Mouse (Mus musculus) intestine, postnatal 0 days (tissue): ENCODE results near the gene D430041D05Rik. TPM values are rescaled to one million over a fixed set of nuclear protein-coding genes. Genes with fewer than 3 reads are reported as not detected.
A peak's percentile ranks its signal among the peaks of the same experiment; 100 is the strongest.

Experiments
- ATAC-seq: fragments of 200-750 bp; cut with Nextera tagmentation; 2 replicates; pipeline ENCODE4 v1.8.0; 2017; ENCODE audit warnings: mild to moderate bottlenecking, moderate TSS enrichment, moderate library complexity
- H3K27ac ChIP-seq: fragments of 300-500 bp; sonication (generic); 2 replicates; pipeline ENCODE4 v1.5.1; 2014; ENCODE audit warnings: mild to moderate bottlenecking, low read depth, low read length, moderate library complexity
- H3K27me3 ChIP-seq: fragments of 300-500 bp; sonication (generic); replicated peaks from 2 replicates; pipeline ENCODE4 v1.6.1; 2014; ENCODE audit warnings: low read length, mixed read lengths; ENCODE audit not compliant: control insufficient read depth, insufficient read depth
- H3K36me3 ChIP-seq: fragments of 300-500 bp; sonication (generic); 2 replicates; pipeline ENCODE4 v1.6.1; 2014; ENCODE audit warnings: mild to moderate bottlenecking, moderate library complexity; ENCODE audit not compliant: control insufficient read depth, insufficient read depth
- H3K4me1 ChIP-seq: fragments of 300-500 bp; sonication (generic); replicated peaks from 2 replicates; pipeline ENCODE4 v1.6.1; 2014; ENCODE audit warnings: antibody characterized with exemption, low read length, mixed read lengths; ENCODE audit not compliant: control insufficient read depth, insufficient read depth
- H3K4me2 ChIP-seq: fragments of 300-500 bp; sonication (generic); replicated peaks from 2 replicates; pipeline ENCODE4 v1.6.1; 2014; ENCODE audit warnings: low read depth, mild to moderate bottlenecking, moderate library complexity
- H3K4me3 ChIP-seq: fragments of 300-500 bp; sonication (generic); 2 replicates; pipeline ENCODE4 v1.5.1; 2014; ENCODE audit warnings: low read depth, low read length
- H3K9ac ChIP-seq: fragments of 300-500 bp; sonication (generic); 2 replicates; pipeline ENCODE4 v1.6.1; 2014; ENCODE audit warnings: mild to moderate bottlenecking, low read depth, low read length
- H3K9me3 ChIP-seq: fragments of 300-500 bp; sonication (generic); 2 replicates; pipeline ENCODE4 v1.6.1; 2016; ENCODE audit warnings: mixed run types; ENCODE audit not compliant: control insufficient read depth
- CTCF ChIP-seq: sonication (generic); IDR thresholded peaks from 2 replicates; pipeline ENCODE4 v1.5.1; 2016; ENCODE audit warnings: low read depth, mild to moderate bottlenecking, control low read depth, antibody characterized with exemption, moderate library complexity
- WGBS: fragments of 180-500 bp; shearing (Covaris S2); extraction: QIAGEN DNeasy Blood & Tissue Kit; methylation state at CpG from one replicate; pipeline ENCODE4 v1.1.7; 2014; 5-methylcytosine and 5-hydroxymethylcytosine counted together
- polyA plus RNA-seq: library from polyadenylated mRNA; unstranded; fragments of >200 nt; fragmentation: Nextera tagmentation; extraction: Ambion mirVana; gene quantifications from 2 replicates; pipeline ENCODE4 v1.2.1, GENCODE M21; 2015

D430041D05Rik gene
- polyA plus RNA-seq, 1 experiment from 2014 or later: 0.05 TPM

GRCm38 (mm10) chr2:104411806-104412205 is 993 bp upstream of the D430041D05Rik start:
- ATAC-seq: no peak
- no peak for TF ChIP-seq CTCF

GRCm38 (mm10) chr2:104409851-104410821 is 677 bp downstream of the D430041D05Rik start:
- H3K4me3 ChIP-seq: peak overlapping the region; percentile 51
- H3K9ac ChIP-seq: no peak overlapping the region
- H3K4me1 ChIP-seq: no peaks in the 10 kb centered on the region
- peak overlapping the region; percentile 90 for H3K4me2 ChIP-seq
- ATAC-seq: 0 out of 2 replicates have a peak, but pooled peaks have one; percentile 22
- WGBS: under 1% methylated on average over 108 of the region's 111 CpGs
- H3K9me3 ChIP-seq: no peaks in the 10 kb centered on the region
- peaks cover 44% of the 10 kb centered on the region for H3K27me3 ChIP-seq
- H3K36me3 ChIP-seq: no peaks in the 10 kb centered on the region
- no peak for TF ChIP-seq CTCF
- no peak overlapping the region for H3K27ac ChIP-seq

More at GRCm38 (mm10) chr2:104411806-104412205, 993 bp upstream of the D430041D05Rik start:
- Histone ChIP-seq H3K4me1 (no peaks in the 10 kb centered on the region), H3K9me3 (no peaks in the 10 kb centered on the region), H3K4me3 (no peak overlapping the region), H3K27me3 (peaks cover 42% of the 10 kb centered on the region), H3K27ac (no peak overlapping the region), H3K4me2 (no peak overlapping the region), H3K36me3 (no peaks in the 10 kb centered on the region), H3K9ac (no peak overlapping the region)
- WGBS: 88% methylated on average over 7 of the region's 7 CpGs

GRCm38 (mm10) chr2:104408351-104408750 is 2.5 kb downstream of the D430041D05Rik start:
- 80% methylated on average over 7 of the region's 7 CpGs for WGBS
- no peak for TF ChIP-seq CTCF
- Histone ChIP-seq H3K9me3 (no peaks in the 10 kb centered on the region), H3K4me3 (no peak overlapping the region), H3K4me1 (no peaks in the 10 kb centered on the region), H3K27me3 (peaks cover 44% of the 10 kb centered on the region), H3K27ac (no peak overlapping the region), H3K36me3 (no peaks in the 10 kb centered on the region), H3K9ac (no peak overlapping the region), H3K4me2 (no peak overlapping the region)
- ATAC-seq: no peak

- no peaks in the 10 kb centered on the region for H3K36me3 ChIP-seq
- 68% methylated on average over 4 of the region's 4 CpGs for WGBS
- no peak overlapping the region for H3K27ac ChIP-seq
- peaks cover 44% of the 10 kb centered on the region for H3K27me3 ChIP-seq
- H3K4me3 ChIP-seq: no peak overlapping the region
- no peaks in the 10 kb centered on the region for H3K4me1 ChIP-seq
- H3K9ac ChIP-seq: no peak overlapping the region
- TF ChIP-seq CTCF: no peak
- ATAC-seq: no peak
- no peak overlapping the region for H3K4me2 ChIP-seq
- H3K9me3 ChIP-seq: no peaks in the 10 kb centered on the region
Observed at GRCm38 (mm10) chr2:104407913-104408312, 2.9 kb downstream of the D430041D05Rik start.

- TF ChIP-seq CTCF: no peak
- WGBS: 89% methylated on average over 6 of the region's 6 CpGs
- H3K36me3 ChIP-seq: no peaks in the 10 kb centered on the region
- no peak for ATAC-seq
- H3K27ac ChIP-seq: no peak overlapping the region
- H3K9me3 ChIP-seq: peaks cover 2% of the 10 kb centered on the region; the same call in 1 of the 2 replicates
- no peak overlapping the region for H3K9ac ChIP-seq
- peaks cover 14% of the 10 kb centered on the region for H3K27me3 ChIP-seq
- H3K4me1 ChIP-seq: no peaks in the 10 kb centered on the region
- no peak overlapping the region for H3K4me3 ChIP-seq
- H3K4me2 ChIP-seq: no peak overlapping the region
Observed at GRCm38 (mm10) chr2:104404036-104404435, 6.8 kb downstream of the D430041D05Rik start.

GRCm38 (mm10) chr2:104398651-104399290 is 12.0 kb downstream of the D430041D05Rik start:
- Histone ChIP-seq H3K27ac (no peak overlapping the region), H3K9me3 (peaks cover 2% of the 10 kb centered on the region; the same call in 1 of the 2 replicates), H3K9ac (no peak overlapping the region), H3K4me1 (no peaks in the 10 kb centered on the region), H3K27me3 (no peaks in the 10 kb centered on the region), H3K36me3 (no peaks in the 10 kb centered on the region), H3K4me2 (no peak overlapping the region), H3K4me3 (no peak overlapping the region)
- no peak for ATAC-seq
- 77% methylated on average over 6 of the region's 6 CpGs for WGBS
- TF ChIP-seq CTCF: no peak
